Mouse (Mus musculus): ENCODE measurements around the gene Caps2. TPM values are rescaled to one million over a fixed set of nuclear protein-coding genes. Genes with fewer than 3 reads are reported as not detected.

The Caps2 gene
- total RNA-seq, 2 experiments from 2014 or later = not detected

Other genes with a start within 250 kb of the Caps2 start
- gene Krr1, start 191.0 kb upstream of the Caps2 start, total RNA-seq (2021) = 10 to 100 TPM; 20.9 to 22.9 TPM
- 1 to 10 TPM; 1.4 to 2.3 TPM for gene Glipr1, start 161.0 kb upstream of the Caps2 start, total RNA-seq (2021)
- not detected for gene Glipr1l1, start 103.4 kb upstream of the Caps2 start, total RNA-seq (2021)
- not detected for gene Glipr1l2, start 80.3 kb upstream of the Caps2 start, total RNA-seq (2021)
- gene Glipr1l3, start 3.3 kb upstream of the Caps2 start, total RNA-seq (2021) = not detected
- under 1 TPM; 0.66 to 0.76 TPM for gene Kcnc2, start 107.5 kb downstream of the Caps2 start, total RNA-seq (2021)